Mouse (Mus musculus): Measurements from ENCODE around the gene Mphosph6. TPM values are rescaled to one million over a fixed set of nuclear protein-coding genes. Genes with fewer than 3 reads are reported as not detected.

Gene Mphosph6
- total RNA-seq (2023): 18.6 to 23.9 TPM (median 19.8 TPM) in 4 replicates

DNA sequence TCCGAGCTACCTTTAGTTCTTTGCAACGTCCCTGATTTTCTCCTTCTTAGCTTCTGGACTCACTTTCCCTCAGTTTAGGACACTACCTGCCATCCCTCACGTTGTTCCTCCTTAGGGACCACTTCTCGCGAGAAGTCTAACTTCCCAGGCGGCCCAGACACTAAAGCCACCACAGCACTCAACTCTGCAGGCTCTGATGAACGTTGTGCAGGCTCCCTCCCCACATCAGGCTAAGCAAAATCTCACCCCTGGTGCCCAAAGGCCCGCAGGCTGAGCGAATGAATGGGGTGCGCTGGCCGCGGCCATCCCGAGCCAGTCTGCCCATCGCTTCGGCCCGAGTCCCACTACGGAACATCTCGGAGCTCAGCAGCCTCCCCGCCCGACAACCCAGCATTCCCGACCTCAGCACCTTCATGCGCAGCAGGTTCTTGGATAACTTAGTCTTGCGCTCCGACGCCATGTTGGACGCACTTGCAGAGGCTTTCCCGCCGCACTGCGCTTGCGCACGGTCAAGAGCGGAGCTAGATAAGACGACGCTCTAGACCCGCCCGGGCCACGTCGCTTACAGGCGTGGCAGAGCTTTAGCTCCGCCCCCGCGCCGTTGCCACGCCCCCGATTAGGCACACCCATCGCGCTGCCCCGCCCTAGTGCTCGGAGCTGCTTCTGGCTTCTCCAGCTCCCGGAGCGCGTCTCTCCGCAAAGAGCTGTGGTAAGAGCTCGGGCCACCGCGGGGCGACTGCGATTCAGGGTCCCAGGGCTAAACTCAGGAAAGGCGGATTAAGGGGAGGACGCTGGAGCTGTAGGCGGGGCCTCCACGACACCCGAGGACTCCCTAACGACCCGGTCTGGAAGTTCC lies at the start of gene Mphosph6:
Gene Mphosph6 (minus strand): TSS at position 501 of the 856 bp plus-strand sequence.

Other genes starting within 250 kb of the Mphosph6 start
- gene Sdr42e1, start 128.3 kb downstream of the Mphosph6 start, total RNA-seq (2023): 1.1 to 2.1 TPM (median 1.5 TPM) in 4 replicates
- gene Hsd17b2, start 100.0 kb downstream of the Mphosph6 start, total RNA-seq (2023): not detected in 4 replicates